Mouse (Mus musculus): ENCODE data around the gene Rab43. TPM values are rescaled to one million over a fixed set of nuclear protein-coding genes. Genes with fewer than 3 reads are reported as not detected.
"Not testable (repeated sequence)": the region's sequence is repeated elsewhere in the genome, so short reads cannot be mapped to it uniquely, and the experiment has no call there.

Rab43 gene
- total RNA-seq, 1 experiment from 2014 or later, result 29.3 TPM

DNA sequence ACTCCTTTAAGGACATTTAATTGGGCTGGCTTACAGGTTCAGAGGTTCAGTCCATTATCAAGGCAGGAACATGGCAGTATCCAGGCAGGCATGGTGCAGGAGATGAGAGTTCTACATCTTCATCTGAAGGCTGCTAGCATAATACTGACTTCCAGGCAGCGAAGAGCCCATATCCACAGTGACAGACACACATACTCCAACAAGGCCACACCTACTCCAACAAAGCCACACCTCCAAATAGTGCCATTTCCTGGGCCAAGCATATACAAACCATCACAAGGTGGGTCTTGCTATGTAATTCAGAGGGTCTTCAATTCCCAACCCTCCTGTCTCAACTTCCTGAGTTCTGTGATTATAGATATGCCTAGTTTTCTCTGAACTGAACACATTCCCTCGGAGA is 47.7 kb downstream of the Rab43 start:
- ATAC-seq (ENCODE audit: extremely low read depth, insufficient number of reproducible peaks, low FRiP score, poor library complexity, severe bottlenecking), result not testable (repeated sequence)

DNA sequence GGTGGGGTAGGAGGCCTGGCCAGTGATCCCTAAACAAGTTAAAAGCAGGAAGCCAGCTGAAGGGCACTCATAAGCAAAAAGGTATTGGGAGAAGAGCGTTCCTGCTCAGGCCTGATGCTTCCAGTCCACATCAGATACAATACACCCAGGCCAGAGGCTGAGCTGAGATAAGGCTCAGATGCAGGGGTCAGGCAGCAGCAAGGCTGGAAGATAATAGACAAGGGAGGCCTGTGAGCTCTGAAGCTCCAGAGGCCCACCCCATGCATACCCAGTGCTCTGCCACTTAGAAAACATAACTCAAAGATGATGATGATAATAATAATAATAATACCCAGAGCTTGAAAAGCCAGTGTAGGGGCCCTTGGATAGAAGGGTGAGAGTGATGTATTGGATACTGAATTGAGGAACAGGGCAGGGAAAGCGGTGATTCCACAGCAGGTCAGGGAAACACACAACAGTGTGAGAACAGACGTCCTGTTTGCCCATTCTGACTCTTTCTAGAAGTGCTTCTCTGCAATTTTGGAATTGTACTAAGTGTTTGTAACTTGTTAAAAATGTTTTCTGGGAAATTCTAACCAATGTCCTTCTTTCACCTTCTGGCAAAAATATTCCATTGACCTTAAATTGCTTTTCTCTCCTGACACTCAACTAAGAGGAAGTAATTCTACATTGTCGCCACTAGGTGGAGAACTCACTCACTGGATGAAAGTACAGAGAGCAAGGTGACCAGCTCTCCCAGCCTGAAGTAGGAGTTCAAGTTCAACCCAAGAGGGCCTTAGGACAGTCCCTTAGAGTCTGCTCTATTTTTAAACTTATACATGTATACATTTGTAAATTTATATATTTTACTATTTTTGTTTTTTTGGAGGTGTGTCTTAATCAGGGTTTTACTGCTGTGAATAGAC is 48.3 kb downstream of the Rab43 start:
- peak; percentile 72; the same call in 1 of the 2 replicates for ATAC-seq (ENCODE audit: extremely low read depth, insufficient number of reproducible peaks, low FRiP score, poor library complexity, severe bottlenecking)

DNA sequence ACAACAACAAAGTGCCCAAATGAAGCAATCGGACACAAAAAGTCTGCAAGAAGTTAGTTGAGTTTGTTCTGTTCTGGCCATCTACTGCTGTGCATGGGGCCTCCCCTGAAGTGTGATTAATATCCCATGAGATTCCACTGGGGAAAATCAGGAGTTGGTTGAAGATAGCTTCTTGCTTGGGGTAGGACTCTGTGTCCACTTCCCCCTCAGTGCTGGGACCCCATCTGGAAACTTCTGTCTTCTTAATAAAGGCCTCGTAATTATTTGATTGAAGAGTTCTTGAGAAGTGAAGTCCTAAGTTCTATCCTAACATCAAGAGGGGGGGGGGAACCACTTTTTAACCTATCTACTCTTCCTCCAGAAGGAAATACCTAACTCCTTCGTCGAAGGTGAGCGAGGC is 49.8 kb downstream of the Rab43 start:
- no peak for ATAC-seq (ENCODE audit: extremely low read depth, insufficient number of reproducible peaks, low FRiP score, poor library complexity, severe bottlenecking)

- no peak for ATAC-seq (ENCODE audit: extremely low read depth, insufficient number of reproducible peaks, low FRiP score, poor library complexity, severe bottlenecking)
Measured at GRCm38 (mm10) chr6:87759850-87760249, 52.1 kb downstream of the Rab43 start.

- ATAC-seq (ENCODE audit: extremely low read depth, insufficient number of reproducible peaks, low FRiP score, poor library complexity, severe bottlenecking), result no peak
Measured at GRCm38 (mm10) chr6:87759404-87759803, 52.6 kb downstream of the Rab43 start.

- no peak for ATAC-seq (ENCODE audit: extremely low read depth, insufficient number of reproducible peaks, low FRiP score, poor library complexity, severe bottlenecking)
Measured at GRCm38 (mm10) chr6:87756896-87757295, 55.1 kb downstream of the Rab43 start.

GRCm38 (mm10) chr6:87755196-87755595 is 56.8 kb downstream of the Rab43 start:
- ATAC-seq (ENCODE audit: extremely low read depth, insufficient number of reproducible peaks, low FRiP score, poor library complexity, severe bottlenecking), result no peak

DNA sequence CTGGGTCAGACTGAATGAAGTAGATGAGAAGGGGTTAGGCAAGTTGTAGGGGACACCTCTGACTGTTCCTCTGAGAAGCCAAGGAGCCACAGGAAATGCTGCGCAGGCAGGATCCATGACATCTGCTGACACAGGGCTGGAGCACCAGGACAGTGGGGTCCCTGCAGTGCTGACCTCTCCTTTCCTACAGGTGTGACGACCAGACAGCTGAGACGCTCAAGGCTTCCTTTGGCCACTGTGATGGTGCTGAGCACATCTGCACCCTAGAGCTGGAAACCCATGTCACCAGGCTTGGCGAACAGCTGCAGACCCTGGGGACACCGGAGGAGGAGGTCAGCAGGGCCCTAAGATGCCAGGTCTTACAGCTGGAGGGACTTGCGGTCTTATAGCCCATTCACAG is 60.4 kb downstream of the Rab43 start:
- ATAC-seq (ENCODE audit: extremely low read depth, insufficient number of reproducible peaks, low FRiP score, poor library complexity, severe bottlenecking), result no peak

- no peak for ATAC-seq (ENCODE audit: extremely low read depth, insufficient number of reproducible peaks, low FRiP score, poor library complexity, severe bottlenecking)
Measured at GRCm38 (mm10) chr6:87750184-87750910, 61.6 kb downstream of the Rab43 start.

DNA sequence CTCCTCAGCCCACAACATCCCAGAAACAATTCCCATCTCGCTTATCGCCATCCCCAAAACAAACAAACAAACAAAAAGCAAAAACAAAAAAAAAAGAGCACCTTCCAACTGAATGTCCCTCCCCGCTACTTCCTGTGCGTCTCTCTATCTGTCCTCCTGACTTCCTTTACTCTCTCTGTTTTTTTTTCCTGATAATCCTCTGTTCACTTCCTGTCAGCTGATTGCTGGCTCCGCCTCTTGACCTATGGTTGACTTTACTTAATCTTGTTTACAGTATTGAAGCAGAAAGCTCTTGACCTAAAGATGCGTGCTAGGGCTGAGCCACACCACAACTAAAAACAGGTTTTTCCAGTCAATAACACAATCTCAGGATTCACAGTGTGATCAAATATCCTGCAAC is 63.4 kb downstream of the Rab43 start:
- no peak for ATAC-seq (ENCODE audit: extremely low read depth, insufficient number of reproducible peaks, low FRiP score, poor library complexity, severe bottlenecking)

DNA sequence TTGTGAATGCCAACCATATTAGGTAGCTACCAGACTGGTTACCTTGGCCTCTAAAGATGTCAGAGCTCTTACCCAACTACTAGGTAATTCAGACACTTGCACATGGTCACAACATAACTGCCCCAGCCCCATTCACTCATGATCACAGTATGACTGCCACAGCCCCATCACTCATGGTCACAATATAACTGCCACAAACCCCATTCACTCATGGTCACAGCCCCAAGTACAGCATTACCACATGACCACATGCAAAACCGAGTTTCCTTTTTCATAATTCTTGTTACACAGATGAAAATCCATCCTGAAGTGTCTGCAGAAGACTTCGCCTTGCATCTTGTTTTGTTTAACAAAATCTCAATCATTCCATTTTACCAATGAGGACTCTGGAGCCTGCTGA is 63.9 kb downstream of the Rab43 start:
- ATAC-seq (ENCODE audit: extremely low read depth, insufficient number of reproducible peaks, low FRiP score, poor library complexity, severe bottlenecking), result no peak

- ATAC-seq (ENCODE audit: extremely low read depth, insufficient number of reproducible peaks, low FRiP score, poor library complexity, severe bottlenecking), result no peak
Measured at GRCm38 (mm10) chr6:87746849-87747248, 65.1 kb downstream of the Rab43 start.

- ATAC-seq (ENCODE audit: extremely low read depth, insufficient number of reproducible peaks, low FRiP score, poor library complexity, severe bottlenecking), result no peak
Measured at GRCm38 (mm10) chr6:87746059-87746458, 65.9 kb downstream of the Rab43 start.

DNA sequence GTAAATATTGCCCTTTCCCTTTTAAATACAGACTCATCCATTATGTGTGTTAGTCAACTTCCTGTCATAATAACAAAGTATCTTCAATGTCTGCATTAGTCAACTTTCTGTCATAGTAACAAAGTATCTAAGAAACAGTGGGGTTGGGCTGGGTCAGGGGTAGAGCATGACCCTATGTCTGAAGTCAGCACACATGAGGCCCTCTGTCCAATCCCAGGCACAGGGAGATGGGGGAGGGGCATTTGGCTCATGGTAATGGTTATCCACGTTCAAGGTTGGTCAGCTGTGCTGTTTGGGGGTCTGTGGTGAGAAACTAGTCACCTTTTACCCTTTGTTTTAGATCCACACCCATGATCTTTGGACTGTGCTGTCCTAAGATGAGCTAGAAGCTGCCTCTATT is 66.7 kb downstream of the Rab43 start:
- no peak for ATAC-seq (ENCODE audit: extremely low read depth, insufficient number of reproducible peaks, low FRiP score, poor library complexity, severe bottlenecking)

GRCm38 (mm10) chr6:87744632-87745031 is 67.3 kb downstream of the Rab43 start:
- ATAC-seq (ENCODE audit: extremely low read depth, insufficient number of reproducible peaks, low FRiP score, poor library complexity, severe bottlenecking), result no peak

DNA sequence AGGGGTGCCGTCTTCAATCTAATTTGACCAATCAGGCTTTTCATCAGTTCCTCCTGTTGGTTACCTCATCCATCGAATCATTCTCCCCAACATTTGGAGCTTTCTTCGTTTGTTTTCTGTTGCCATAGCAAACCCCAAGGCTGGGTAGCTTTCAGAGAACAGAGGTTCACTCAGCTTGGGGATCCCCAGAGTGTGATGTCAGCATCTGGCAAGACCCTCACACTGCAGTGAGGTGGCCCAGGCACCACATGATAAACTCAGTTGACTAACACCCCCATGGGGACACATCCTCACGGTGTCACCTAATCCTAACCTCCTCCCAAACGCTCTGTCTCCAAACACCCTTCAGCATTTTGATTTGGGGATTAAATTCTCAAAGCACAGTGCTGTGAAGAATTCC is 68.7 kb downstream of the Rab43 start:
- ATAC-seq (ENCODE audit: extremely low read depth, insufficient number of reproducible peaks, low FRiP score, poor library complexity, severe bottlenecking), result no peak

DNA sequence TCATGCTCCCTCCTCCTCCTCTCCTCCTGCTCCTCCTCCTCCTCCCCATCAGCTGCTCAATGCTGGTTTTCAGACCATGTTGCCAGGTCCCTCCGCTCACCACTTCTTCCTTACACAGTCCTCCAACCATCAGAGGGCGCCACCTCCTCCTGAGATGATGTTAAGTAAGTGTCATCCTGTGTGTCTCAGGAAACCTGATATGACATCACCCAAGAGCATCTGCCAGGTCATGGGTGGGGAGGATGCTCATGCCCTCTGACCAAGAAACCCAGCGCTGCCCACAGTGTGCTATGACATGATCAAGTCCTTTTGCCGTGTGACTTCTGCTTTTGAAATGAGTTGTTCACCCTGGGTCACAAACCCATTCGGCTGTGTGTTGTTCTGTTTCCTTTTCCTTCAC is 69.2 kb downstream of the Rab43 start:
- ATAC-seq (ENCODE audit: extremely low read depth, insufficient number of reproducible peaks, low FRiP score, poor library complexity, severe bottlenecking), result 0 out of 2 replicates have a peak, but pooled peaks have one; percentile 27

GRCm38 (mm10) chr6:87741978-87742377 is 70.0 kb downstream of the Rab43 start:
- no peak for ATAC-seq (ENCODE audit: extremely low read depth, insufficient number of reproducible peaks, low FRiP score, poor library complexity, severe bottlenecking)

GRCm38 (mm10) chr6:87740496-87740895 is 71.5 kb downstream of the Rab43 start:
- ATAC-seq (ENCODE audit: extremely low read depth, insufficient number of reproducible peaks, low FRiP score, poor library complexity, severe bottlenecking), result no peak

DNA sequence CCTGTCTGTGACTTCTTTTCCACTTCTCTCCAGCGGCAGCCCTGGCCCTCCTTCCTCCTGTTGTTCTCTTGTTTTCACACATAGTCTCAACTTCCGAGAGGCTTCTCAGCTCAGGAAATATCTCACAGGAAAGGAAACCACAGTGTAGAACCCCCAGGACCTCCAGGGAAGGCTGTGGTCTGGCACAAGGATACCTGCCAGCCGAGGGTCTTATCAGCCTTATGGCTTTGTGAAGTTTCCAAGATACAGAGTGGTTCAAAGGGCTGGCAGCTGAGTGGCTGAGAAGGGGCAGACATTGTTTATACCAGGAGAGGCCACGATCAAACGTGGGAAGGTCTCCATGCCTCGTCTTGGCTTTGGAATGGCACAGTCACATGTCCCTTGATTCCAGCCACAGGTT is 72.1 kb downstream of the Rab43 start:
- ATAC-seq (ENCODE audit: extremely low read depth, insufficient number of reproducible peaks, low FRiP score, poor library complexity, severe bottlenecking), result no peak
